Mouse (Mus musculus) liver, embryonic 14.5 days (tissue): ENCODE data around the gene Mapk10. TPM values are rescaled to one million over a fixed set of nuclear protein-coding genes. Genes with fewer than 3 reads are reported as not detected.

Experiments
- ATAC-seq: fragments of 200-750 bp; cut with Nextera tagmentation; 2 replicates; pipeline ENCODE4 v1.8.0; 2017; ENCODE audit warnings: moderate number of reproducible peaks, mild to moderate bottlenecking, moderate library complexity; ENCODE audit not compliant: insufficient read depth
- DNase-seq, 3 experiments: peaks; one replicate each; pipeline ENCODE4 v3.0.0-alpha.2; 2012 to 2013; ENCODE audit warnings: low read depth in 3 of 3, low spot score in 3 of 3
- H3K27ac ChIP-seq: fragments of 300-500 bp; sonication (generic); 2 replicates; pipeline ENCODE4 v1.5.1; 2014; ENCODE audit warnings: moderate library complexity, mild to moderate bottlenecking, control low read depth, inconsistent platforms
- H3K27me3 ChIP-seq: fragments of 300-500 bp; sonication (generic); 2 replicates; pipeline ENCODE4 v1.6.1; 2014; ENCODE audit warnings: mild to moderate bottlenecking, low read length, moderate library complexity; ENCODE audit not compliant: control insufficient read depth, insufficient read depth
- H3K36me3 ChIP-seq: fragments of 300-500 bp; sonication (generic); replicated peaks from 2 replicates; pipeline ENCODE4 v1.6.1; 2014; ENCODE audit warnings: low read depth; ENCODE audit not compliant: control insufficient read depth, insufficient read depth
- H3K4me1 ChIP-seq, 2 experiments: fragments of 200-500 bp in 1 of 2; fragments of 300-500 bp in 1 of 2; sonication (generic) in 1 of 2; replicated peaks; 2 replicates each; pipeline ENCODE4 v1.6.1; 2012 to 2014; ENCODE audit warnings: antibody characterized with exemption in 1 of 2, inconsistent platforms in 1 of 2, low read length in 1 of 2; ENCODE audit not compliant: control insufficient read depth in 2 of 2, insufficient read depth in 2 of 2
- H3K4me2 ChIP-seq: fragments of 300-500 bp; sonication (generic); 2 replicates; pipeline ENCODE4 v1.6.1; 2014; ENCODE audit warnings: low read depth, mild to moderate bottlenecking, control low read depth, moderate library complexity
- H3K4me3 ChIP-seq, 2 experiments: fragments of 200-500 bp in 1 of 2; fragments of 300-500 bp in 1 of 2; sonication (generic) in 1 of 2; 2 replicates each; pipeline ENCODE4 v1.5.1; 2012 to 2014; ENCODE audit warnings: low read depth in 2 of 2, low read length in 2 of 2, mild to moderate bottlenecking in 2 of 2, control low read depth in 1 of 2, inconsistent platforms in 1 of 2, moderate library complexity in 1 of 2; ENCODE audit not compliant: insufficient read depth in 1 of 2
- H3K9ac ChIP-seq: fragments of 300-500 bp; sonication (generic); replicated peaks from 2 replicates; pipeline ENCODE4 v1.6.1; 2014; ENCODE audit warnings: mild to moderate bottlenecking, control low read depth, moderate library complexity
- H3K9me3 ChIP-seq: fragments of 300-500 bp; sonication (generic); 2 replicates; pipeline ENCODE4 v1.6.1; 2016; ENCODE audit warnings: low read length, mixed read lengths; ENCODE audit not compliant: control insufficient read depth
- CTCF ChIP-seq: IDR thresholded peaks from 2 replicates; pipeline ENCODE4 v1.5.1; 2016; ENCODE audit warnings: antibody characterized with exemption, low read depth, control low read depth
- EP300 ChIP-seq: IDR thresholded peaks from 2 replicates; pipeline ENCODE4 v1.6.1; 2016; ENCODE audit warnings: antibody characterized with exemption, low read depth
- WGBS: fragments of 180-500 bp; shearing (Covaris S2); extraction: QIAGEN DNeasy Blood & Tissue Kit; methylation state at CpG from one replicate; pipeline ENCODE4 v1.1.7; 2014; ENCODE audit not compliant: insufficient replicate concordance; 5-methylcytosine and 5-hydroxymethylcytosine counted together
- polyA plus RNA-seq, 2 experiments: library from polyadenylated mRNA; depleted of rRNA in 1 of 2; stranded (reverse) in 1 of 2; unstranded in 1 of 2; fragments of >200 nt; fragmentation: Nextera tagmentation in 1 of 2; extraction: Ambion mirVana in 1 of 2; gene quantifications; 2 replicates each; pipeline versions ENCODE4 v1.2.1 to v1.2.3; 2012 to 2014

Gene Mapk10
- polyA plus RNA-seq, 2 experiments = 0.01 TPM; not detected in 1

- Histone ChIP-seq H3K27me3 (no peaks in the 10 kb centered on the region), H3K36me3 (no peaks in the 10 kb centered on the region), H3K9me3 (no peaks in the 10 kb centered on the region), H3K4me2 (no peak overlapping the region), H3K9ac (no peak overlapping the region), H3K27ac (no peak overlapping the region), H3K4me1 (no peaks in the 10 kb centered on the region), H3K4me3 (no peak overlapping the region)
- TF ChIP-seq EP300 (no peak), CTCF (peak; percentile 22; the same call in 1 of the 2 replicates)
- 60% methylated on average over 6 of the region's 6 CpGs for WGBS
- ATAC-seq (no peak), DNase-seq (no peak)
Measured at GRCm38 (mm10) chr5:103132814-103133213, 78.3 kb downstream of the Mapk10 start.

- ATAC-seq = no peak
- no peak for DNase-seq
- TF ChIP-seq CTCF = no peak
- no peak for TF ChIP-seq EP300
- no peaks in the 10 kb centered on the region for H3K27me3 ChIP-seq
- H3K4me3 ChIP-seq = no peak overlapping the region
- no peak overlapping the region for H3K9ac ChIP-seq
- no peak overlapping the region for H3K27ac ChIP-seq
- 55% methylated on average over 3 of the region's 3 CpGs for WGBS
- H3K36me3 ChIP-seq = no peaks in the 10 kb centered on the region
- H3K4me2 ChIP-seq = no peak overlapping the region
- H3K9me3 ChIP-seq = no peaks in the 10 kb centered on the region; the same call in 1 of the 2 replicates
- no peaks in the 10 kb centered on the region for H3K4me1 ChIP-seq
Measured at GRCm38 (mm10) chr5:103119618-103120017, 91.5 kb downstream of the Mapk10 start.

GRCm38 (mm10) chr5:103115571-103115970 lies 95.6 kb downstream of the Mapk10 start:
- WGBS = 69% methylated on average over 7 of the region's 7 CpGs
- TF ChIP-seq CTCF = no peak
- TF ChIP-seq EP300 = no peak

GRCm38 (mm10) chr5:103112471-103112870 lies 98.7 kb downstream of the Mapk10 start:
- ATAC-seq (no peak), DNase-seq (no peak)
- Histone ChIP-seq H3K27me3 (no peaks in the 10 kb centered on the region), H3K4me3 (no peak overlapping the region), H3K4me2 (no peak overlapping the region), H3K9ac (no peak overlapping the region), H3K36me3 (no peaks in the 10 kb centered on the region), H3K4me1 (no peaks in the 10 kb centered on the region), H3K27ac (no peak overlapping the region), H3K9me3 (no peaks in the 10 kb centered on the region; the same call in 1 of the 2 replicates)
- no peak for TF ChIP-seq CTCF
- no peak for TF ChIP-seq EP300
- WGBS = 74% methylated on average over 7 of the region's 7 CpGs

More at GRCm38 (mm10) chr5:103115571-103115970, 95.6 kb downstream of the Mapk10 start:
- DNase-seq (no peak), ATAC-seq (no peak)
- Histone ChIP-seq H3K4me1 (no peaks in the 10 kb centered on the region), H3K9ac (no peak overlapping the region), H3K4me2 (no peak overlapping the region), H3K9me3 (no peaks in the 10 kb centered on the region; the same call in 1 of the 2 replicates), H3K36me3 (no peaks in the 10 kb centered on the region), H3K27me3 (no peaks in the 10 kb centered on the region), H3K27ac (no peak overlapping the region), H3K4me3 (no peak overlapping the region)

- no peak for TF ChIP-seq CTCF
- no peak for TF ChIP-seq EP300
- Histone ChIP-seq H3K4me1 (no peaks in the 10 kb centered on the region), H3K27ac (no peak overlapping the region), H3K9me3 (no peaks in the 10 kb centered on the region), H3K4me2 (no peak overlapping the region), H3K4me3 (no peak overlapping the region), H3K27me3 (no peaks in the 10 kb centered on the region), H3K36me3 (no peaks in the 10 kb centered on the region), H3K9ac (no peak overlapping the region)
- ATAC-seq (no peak), DNase-seq (no peak)
- 57% methylated on average over 1 of the region's 1 CpGs for WGBS
Measured at GRCm38 (mm10) chr5:103109409-103109808, 101.7 kb downstream of the Mapk10 start.
